Mouse (Mus musculus) heart, postnatal 0 days (tissue): Measurements from ENCODE around the gene Tcf7.

Experiments used
- CTCF ChIP-seq: IDR thresholded peaks from 2 replicates; pipeline ENCODE4 v1.5.1; 2016; ENCODE audit warnings: antibody characterized with exemption, control low read depth, low read depth
- EP300 ChIP-seq: IDR thresholded peaks from 2 replicates; pipeline ENCODE4 v1.6.1; 2016; ENCODE audit warnings: antibody characterized with exemption, low read depth

GRCm38 (mm10) chr11:52281568-52282328, 1.1 kb downstream of the Tcf7 start:
- no peak for TF ChIP-seq CTCF
- TF ChIP-seq EP300: no peak
